Mouse (Mus musculus) cortical plate, adult 2 months (tissue): ENCODE results near the gene Ube2n.
A peak's percentile ranks its signal among the peaks of the same experiment; 100 is the strongest.

Source experiments
- CTCF ChIP-seq: fragments of 200-500 bp; IDR thresholded peaks from 2 replicates; pipeline ENCODE4 v1.5.1; 2011; ENCODE audit warnings: mild to moderate bottlenecking, control low read depth, low read length; ENCODE audit not compliant: insufficient read depth; ENCODE audit errors: extremely low read depth
- POLR2A ChIP-seq: fragments of 200-500 bp; IDR thresholded peaks from 2 replicates; pipeline ENCODE4 v1.6.1; 2011; ENCODE audit warnings: mild to moderate bottlenecking, low read length, control low read depth; ENCODE audit not compliant: insufficient read depth; ENCODE audit errors: extremely low read depth

DNA sequence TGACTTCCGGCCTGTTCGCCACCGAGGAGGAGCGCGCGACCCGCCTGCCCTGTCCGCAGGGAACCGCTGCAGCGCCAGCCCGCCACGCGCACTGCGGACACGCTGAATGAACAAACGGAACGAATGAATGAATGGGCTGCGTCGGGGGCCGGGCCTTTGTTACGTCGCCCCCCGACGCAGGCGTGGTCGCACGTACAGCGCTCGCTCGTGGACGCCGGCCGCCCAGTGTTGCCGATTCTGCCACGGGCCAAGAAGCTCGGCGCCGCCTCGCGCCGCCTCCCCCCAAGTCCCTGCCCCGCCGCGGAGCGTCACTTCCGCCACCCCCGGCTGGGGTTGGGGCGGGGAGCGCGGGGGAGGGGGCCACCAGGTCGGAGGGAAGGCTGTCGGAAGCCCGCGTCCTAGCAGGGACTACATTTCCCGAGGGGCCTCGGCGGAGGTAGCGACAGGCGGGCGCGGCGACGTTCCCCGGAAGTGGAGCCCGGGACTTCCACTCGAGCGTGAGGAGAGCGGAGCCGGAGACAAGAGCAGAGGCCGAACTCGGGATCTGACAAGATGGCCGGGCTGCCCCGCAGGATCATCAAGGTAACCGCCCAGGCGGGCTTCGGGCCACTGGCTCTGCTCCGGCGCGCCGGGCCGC, at the start of gene Ube2n:
- TF ChIP-seq CTCF (no peak), POLR2A (peak; percentile 77; the same call in 1 of the 2 replicates)
